Mouse (Mus musculus): ENCODE data around the gene Trim54. TPM values are rescaled to one million over a fixed set of nuclear protein-coding genes. Genes with fewer than 3 reads are reported as not detected.

Trim54 gene
- polyA plus RNA-seq, 1 experiment, result 9.3 TPM

GRCm38 (mm10) chr5:31086606-31087005 is 29.9 kb upstream of the Trim54 start:
- Histone ChIP-seq H3K4me1 (replicated peaks; ENCODE audit: control insufficient read depth, insufficient read depth, low read length) (no peaks in the 10 kb centered on the region), H3K27me3 (ENCODE audit: control insufficient read depth, insufficient read depth, low read length) (peaks cover 1% of the 10 kb centered on the region; the same call in 1 of the 2 replicates), H3K36me3 (ENCODE audit: control insufficient read depth, insufficient read depth, low read length) (no peaks in the 10 kb centered on the region), H3K27ac (ENCODE audit: control insufficient read depth, insufficient read depth, low read length) (no peak overlapping the region), H3K4me3 (ENCODE audit: control insufficient read depth, insufficient read depth, low read length) (no peak overlapping the region)
- TF ChIP-seq POLR2A (IDR thresholded peaks at IDR 0.05; ENCODE audit: control insufficient read depth, extremely low read depth, insufficient read depth, low read length, poor library complexity) (no peak), CTCF (IDR thresholded peaks at IDR 0.05; ENCODE audit: borderline replicate concordance, control insufficient read depth, extremely low read depth, insufficient read depth, low read length, poor library complexity) (no peak)
- 58% methylated on average over 7 of the region's 7 CpGs for WGBS
- DNase-seq, result no peak

- TF ChIP-seq CTCF (IDR thresholded peaks at IDR 0.05; ENCODE audit: borderline replicate concordance, control insufficient read depth, extremely low read depth, insufficient read depth, low read length, poor library complexity) (no peak), POLR2A (IDR thresholded peaks at IDR 0.05; ENCODE audit: control insufficient read depth, extremely low read depth, insufficient read depth, low read length, poor library complexity) (no peak)
- H3K4me3 ChIP-seq (ENCODE audit: control insufficient read depth, insufficient read depth, low read length), result no peak overlapping the region
- no peaks in the 10 kb centered on the region for H3K36me3 ChIP-seq (ENCODE audit: control insufficient read depth, insufficient read depth, low read length)
- no peaks in the 10 kb centered on the region for H3K4me1 ChIP-seq (replicated peaks; ENCODE audit: control insufficient read depth, insufficient read depth, low read length)
- H3K27me3 ChIP-seq (ENCODE audit: control insufficient read depth, insufficient read depth, low read length), result peaks cover 6% of the 10 kb centered on the region; the same call in 1 of the 2 replicates
- DNase-seq, result no peak
- 86% methylated on average over 2 of the region's 2 CpGs for WGBS
- H3K27ac ChIP-seq (ENCODE audit: control insufficient read depth, insufficient read depth, low read length), result no peak overlapping the region
Measured at GRCm38 (mm10) chr5:31087131-31087530, 29.4 kb upstream of the Trim54 start.

GRCm38 (mm10) chr5:31092231-31092975 is 24.1 kb upstream of the Trim54 start:
- Histone ChIP-seq H3K4me1 (replicated peaks; ENCODE audit: control insufficient read depth, insufficient read depth, low read length) (peaks cover 31% of the 10 kb centered on the region), H3K27me3 (ENCODE audit: control insufficient read depth, insufficient read depth, low read length) (peaks cover 30% of the 10 kb centered on the region), H3K27ac (ENCODE audit: control insufficient read depth, insufficient read depth, low read length) (no peak overlapping the region), H3K4me3 (ENCODE audit: control insufficient read depth, insufficient read depth, low read length) (no peak overlapping the region), H3K36me3 (ENCODE audit: control insufficient read depth, insufficient read depth, low read length) (no peaks in the 10 kb centered on the region)
- 8% methylated on average over 52 of the region's 53 CpGs for WGBS
- DNase-seq, result no peak
- TF ChIP-seq POLR2A (IDR thresholded peaks at IDR 0.05; ENCODE audit: control insufficient read depth, extremely low read depth, insufficient read depth, low read length, poor library complexity), result no peak
- no peak for TF ChIP-seq CTCF (IDR thresholded peaks at IDR 0.05; ENCODE audit: borderline replicate concordance, control insufficient read depth, extremely low read depth, insufficient read depth, low read length, poor library complexity)

- Histone ChIP-seq H3K36me3 (ENCODE audit: control insufficient read depth, insufficient read depth, low read length) (no peaks in the 10 kb centered on the region), H3K4me1 (replicated peaks; ENCODE audit: control insufficient read depth, insufficient read depth, low read length) (peaks cover 31% of the 10 kb centered on the region), H3K27me3 (ENCODE audit: control insufficient read depth, insufficient read depth, low read length) (peaks cover 30% of the 10 kb centered on the region), H3K4me3 (ENCODE audit: control insufficient read depth, insufficient read depth, low read length) (peak overlapping the region; percentile 39), H3K27ac (ENCODE audit: control insufficient read depth, insufficient read depth, low read length) (no peak overlapping the region)
- peak; percentile 57 for DNase-seq
- TF ChIP-seq CTCF (IDR thresholded peaks at IDR 0.05; ENCODE audit: borderline replicate concordance, control insufficient read depth, extremely low read depth, insufficient read depth, low read length, poor library complexity), result no peak
- TF ChIP-seq POLR2A (IDR thresholded peaks at IDR 0.05; ENCODE audit: control insufficient read depth, extremely low read depth, insufficient read depth, low read length, poor library complexity), result no peak
- 3% methylated on average over 51 of the region's 54 CpGs for WGBS
Measured at GRCm38 (mm10) chr5:31093151-31094041, 23.1 kb upstream of the Trim54 start.

GRCm38 (mm10) chr5:31094100-31094798 is 22.3 kb upstream of the Trim54 start:
- H3K4me1 ChIP-seq (replicated peaks; ENCODE audit: control insufficient read depth, insufficient read depth, low read length), result peaks cover 31% of the 10 kb centered on the region
- H3K4me3 ChIP-seq (ENCODE audit: control insufficient read depth, insufficient read depth, low read length), result peak overlapping the region; percentile 34
- no peaks in the 10 kb centered on the region for H3K36me3 ChIP-seq (ENCODE audit: control insufficient read depth, insufficient read depth, low read length)
- H3K27ac ChIP-seq (ENCODE audit: control insufficient read depth, insufficient read depth, low read length), result no peak overlapping the region
- peaks cover 30% of the 10 kb centered on the region for H3K27me3 ChIP-seq (ENCODE audit: control insufficient read depth, insufficient read depth, low read length)
- TF ChIP-seq CTCF (IDR thresholded peaks at IDR 0.05; ENCODE audit: borderline replicate concordance, control insufficient read depth, extremely low read depth, insufficient read depth, low read length, poor library complexity) (no peak), POLR2A (IDR thresholded peaks at IDR 0.05; ENCODE audit: control insufficient read depth, extremely low read depth, insufficient read depth, low read length, poor library complexity) (no peak)
- DNase-seq, result peak; percentile 35
- 3% methylated on average over 29 of the region's 29 CpGs for WGBS
